Mouse (Mus musculus) T-helper 1 cell (primary cell): ENCODE measurements around the gene Zdhhc25.

Experiments
- in situ Hi-C: fragments of 300-600 bp; cut with MboI, MseI; formaldehyde crosslinking; loops from one replicate; pipeline ENCODE4 v1.15.1; 2025; ENCODE audit warnings: high pct_unique_total_duplicates

The Zdhhc25 gene

GRCm38 (mm10) chr15:88600002-88600401 lies at the start of gene Zdhhc25:
Gene Zdhhc25, plus strand, starts transcription at chr15:88600302.
- in situ Hi-C loops, result no loop called here

- in situ Hi-C loops, result no loop called here
Measured at GRCm38 (mm10) chr15:88552852-88553251, 47.2 kb upstream of the Zdhhc25 start.

GRCm38 (mm10) chr15:88555476-88555875 lies 44.6 kb upstream of the Zdhhc25 start:
- in situ Hi-C loops, result no loop called here

DNA sequence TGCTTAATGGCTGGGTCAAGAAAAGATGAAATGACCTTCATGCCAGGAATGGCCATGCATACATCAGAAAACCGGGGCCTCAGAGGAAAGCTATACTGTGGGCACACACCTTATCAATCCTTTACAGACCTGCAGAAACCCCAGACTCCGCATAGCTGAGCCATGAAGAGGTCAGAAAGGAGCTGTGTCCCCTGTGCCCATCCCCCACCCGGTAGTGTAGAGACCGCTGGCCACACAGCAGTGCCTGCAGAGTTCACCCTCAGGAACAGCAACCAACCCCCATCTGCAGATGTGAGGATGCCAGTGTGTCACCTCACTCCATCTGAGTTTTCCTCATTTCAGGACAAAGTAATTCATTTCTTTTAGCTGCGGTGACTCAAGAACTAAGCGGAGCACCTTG lies 39.5 kb upstream of the Zdhhc25 start:
- in situ Hi-C loops, result no loop called here

DNA sequence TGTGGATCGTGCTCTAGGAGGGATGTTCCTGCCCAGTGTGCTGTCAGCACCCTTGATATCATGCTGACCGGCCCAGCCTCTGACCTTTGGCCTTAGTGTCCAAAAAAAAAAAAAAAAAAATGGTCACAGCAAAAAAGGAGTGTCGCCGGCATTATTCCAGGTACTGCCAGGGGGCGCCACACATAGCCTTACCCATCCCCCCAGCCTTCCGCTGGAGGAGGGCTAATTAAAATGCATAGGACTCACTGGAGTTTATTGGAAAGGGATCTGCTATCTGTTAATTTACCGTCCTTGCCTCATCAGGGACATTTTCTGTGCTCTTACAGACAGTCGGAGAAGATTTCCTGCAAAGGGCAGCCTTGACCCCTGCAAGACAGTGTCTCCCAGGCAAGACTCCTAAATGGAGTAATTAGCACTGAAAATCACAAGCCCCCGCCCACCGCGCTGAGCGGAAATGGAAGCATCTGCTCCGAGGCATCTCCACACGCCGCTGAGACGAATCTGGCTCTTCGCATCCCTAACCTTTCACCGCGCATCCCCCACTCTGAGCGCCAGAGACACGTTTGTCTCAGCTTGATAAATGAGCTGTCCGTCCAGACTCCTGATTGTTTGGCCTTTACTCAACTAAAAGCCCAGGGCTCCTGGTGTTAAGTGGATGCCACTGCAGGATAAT lies 38.9 kb upstream of the Zdhhc25 start:
- in situ Hi-C loops, result no loop called here

DNA sequence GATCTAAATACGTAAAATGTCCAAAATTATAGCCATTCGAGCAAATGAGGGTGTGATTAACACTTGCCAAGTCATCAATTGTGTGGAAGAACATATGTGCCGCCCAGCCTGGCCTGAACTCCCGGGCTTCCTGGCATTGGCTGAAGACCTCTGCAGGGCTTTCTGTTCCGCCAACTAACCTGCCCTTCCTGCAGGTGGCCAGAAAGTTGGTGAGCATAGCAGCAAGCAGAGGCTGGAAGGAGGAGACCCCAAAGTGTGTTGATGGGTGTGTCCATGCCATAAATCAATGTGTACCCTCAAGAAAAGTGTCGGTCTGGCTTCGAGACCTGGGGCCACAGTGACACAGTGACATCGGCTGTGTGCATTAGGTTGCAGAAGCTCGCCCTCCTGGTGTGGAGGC lies 34.8 kb upstream of the Zdhhc25 start:
- in situ Hi-C loops, result no loop called here

- in situ Hi-C loops, result no loop called here
Measured at GRCm38 (mm10) chr15:88565806-88566205, 34.3 kb upstream of the Zdhhc25 start.

GRCm38 (mm10) chr15:88570697-88571096 lies 29.4 kb upstream of the Zdhhc25 start:
- in situ Hi-C loops, result loop anchor here (5.0 kb wide), 1 partner anchor 82 kb away; no protein-coding TSS in a partner anchor

DNA sequence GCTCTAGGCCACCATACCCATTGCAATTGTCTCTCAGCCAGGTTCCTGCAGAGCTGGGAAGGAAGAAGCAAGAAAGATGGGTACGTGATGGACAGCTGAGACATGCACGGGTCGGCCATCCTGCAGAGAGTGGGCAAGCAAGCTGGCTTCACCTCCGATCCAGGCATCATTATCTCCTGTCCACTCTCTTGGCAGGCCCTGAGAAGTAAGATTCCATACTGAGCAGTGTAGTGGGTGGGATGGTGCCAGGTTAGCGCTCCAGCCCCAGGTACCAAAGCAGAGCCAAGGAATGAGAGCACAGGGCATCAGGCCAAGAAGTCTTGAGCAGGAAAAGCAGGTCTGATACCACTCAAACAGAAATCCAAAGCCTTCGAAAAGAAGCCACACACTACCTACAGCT lies 20.6 kb upstream of the Zdhhc25 start:
- in situ Hi-C loops, result no loop called here

- in situ Hi-C loops, result no loop called here
Measured at GRCm38 (mm10) chr15:88602496-88602895, 2.4 kb downstream of the Zdhhc25 start.

- in situ Hi-C loops, result no loop called here
Measured at GRCm38 (mm10) chr15:88603091-88603732, 3.1 kb downstream of the Zdhhc25 start.

DNA sequence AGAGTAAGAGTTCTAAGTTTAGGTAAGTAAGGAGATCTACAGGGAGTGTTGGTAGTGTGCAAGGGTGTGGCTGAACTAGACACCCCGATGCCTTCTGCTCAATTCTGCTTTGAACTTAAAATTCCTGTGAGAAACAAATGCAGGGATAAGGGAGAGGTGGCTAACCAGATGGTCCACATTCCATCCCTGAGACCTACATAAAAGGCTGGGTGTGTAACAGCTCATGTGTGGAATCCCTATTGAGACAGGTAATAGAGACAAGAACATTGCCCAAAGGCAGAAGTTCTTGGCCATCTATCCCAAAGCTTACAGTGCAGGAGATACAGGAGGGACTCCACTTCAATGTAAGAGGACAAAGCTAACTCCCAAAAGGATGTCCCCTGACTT lies 3.6 kb downstream of the Zdhhc25 start:
- in situ Hi-C loops, result no loop called here

- in situ Hi-C loops, result no loop called here
Measured at GRCm38 (mm10) chr15:88604669-88605414, 4.7 kb downstream of the Zdhhc25 start.

DNA sequence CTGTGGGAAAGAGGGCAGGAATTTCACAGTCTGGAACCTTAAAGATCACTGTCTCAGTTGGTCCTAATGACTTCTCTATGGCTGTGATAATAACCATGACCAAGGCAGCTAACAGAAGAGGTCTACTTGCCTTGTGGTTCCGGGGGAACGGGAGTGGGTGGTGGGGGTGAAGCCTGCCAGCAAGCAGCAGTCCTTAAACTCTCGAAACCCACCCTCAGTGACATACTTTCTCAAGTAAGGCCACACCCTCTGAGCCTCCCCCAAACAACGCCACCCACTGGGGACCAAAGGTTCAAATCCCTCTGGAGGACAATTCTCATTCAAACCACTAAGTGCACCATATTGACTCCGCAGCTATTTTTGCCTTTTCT lies 5.3 kb downstream of the Zdhhc25 start:
- in situ Hi-C loops, result no loop called here

DNA sequence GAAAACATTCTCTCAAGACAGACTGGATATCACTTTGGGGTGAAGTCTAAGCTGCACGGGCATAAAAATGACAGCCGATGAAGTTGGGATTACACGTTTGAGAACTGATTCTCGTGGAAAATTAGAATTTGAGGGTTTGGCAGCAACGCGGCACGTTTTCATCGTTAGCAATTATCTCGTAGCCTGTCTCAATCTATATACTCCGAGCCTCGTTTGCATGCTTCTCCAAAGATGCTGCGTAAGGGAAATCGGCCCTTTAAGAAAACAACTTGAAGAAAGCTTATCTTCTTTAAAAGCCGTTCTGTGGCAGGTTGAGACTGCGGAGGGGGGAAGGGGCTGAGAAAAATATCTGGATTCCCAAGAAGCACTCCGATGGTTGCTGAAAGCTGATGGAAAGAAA lies 17.0 kb downstream of the Zdhhc25 start:
- in situ Hi-C loops, result no loop called here

- in situ Hi-C loops, result no loop called here
Measured at GRCm38 (mm10) chr15:88618008-88618773, 18.1 kb downstream of the Zdhhc25 start.

- in situ Hi-C loops, result no loop called here
Measured at GRCm38 (mm10) chr15:88620017-88620416, 19.9 kb downstream of the Zdhhc25 start.

DNA sequence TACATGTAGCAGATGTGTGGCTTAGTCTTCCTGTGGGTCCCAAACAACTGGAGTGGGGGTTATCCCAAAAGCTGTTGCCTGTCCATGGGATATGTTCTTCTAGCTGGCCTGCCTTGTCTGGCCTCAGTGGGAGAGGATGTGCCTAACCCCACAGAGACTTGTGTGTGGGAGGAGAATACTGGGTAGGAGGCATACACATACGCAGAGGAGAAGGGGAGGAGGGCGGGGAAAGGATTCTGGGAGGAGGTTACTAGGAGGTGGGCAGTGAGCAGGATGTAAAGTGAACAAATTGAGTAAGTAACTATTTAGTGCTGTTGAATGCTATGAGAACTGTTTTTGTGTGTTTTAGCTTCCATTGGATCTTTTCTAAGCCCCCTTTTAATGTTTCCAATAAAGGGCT lies 23.8 kb downstream of the Zdhhc25 start:
- in situ Hi-C loops, result no loop called here

DNA sequence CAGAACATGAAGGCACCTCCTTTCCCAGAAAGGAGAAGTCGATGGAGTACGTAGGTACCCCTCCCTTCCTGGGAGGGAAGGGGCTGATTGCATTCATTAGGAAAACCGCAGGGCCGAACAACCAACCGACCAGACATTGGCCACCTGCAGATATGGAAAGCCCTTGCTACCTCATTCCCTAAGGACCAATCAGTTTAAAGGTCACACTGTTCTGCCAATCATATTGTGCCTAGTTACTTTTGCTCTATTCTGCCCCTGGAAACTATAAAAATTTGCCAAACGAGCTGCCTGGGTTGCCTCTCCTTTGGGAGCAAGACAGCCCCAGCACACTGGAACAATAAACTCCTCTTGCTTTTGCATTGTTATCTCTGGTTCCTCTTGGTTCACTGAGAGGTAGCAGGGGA lies 24.8 kb downstream of the Zdhhc25 start:
- in situ Hi-C loops, result no loop called here

- in situ Hi-C loops, result no loop called here
Measured at GRCm38 (mm10) chr15:88625303-88626066, 25.4 kb downstream of the Zdhhc25 start.

DNA sequence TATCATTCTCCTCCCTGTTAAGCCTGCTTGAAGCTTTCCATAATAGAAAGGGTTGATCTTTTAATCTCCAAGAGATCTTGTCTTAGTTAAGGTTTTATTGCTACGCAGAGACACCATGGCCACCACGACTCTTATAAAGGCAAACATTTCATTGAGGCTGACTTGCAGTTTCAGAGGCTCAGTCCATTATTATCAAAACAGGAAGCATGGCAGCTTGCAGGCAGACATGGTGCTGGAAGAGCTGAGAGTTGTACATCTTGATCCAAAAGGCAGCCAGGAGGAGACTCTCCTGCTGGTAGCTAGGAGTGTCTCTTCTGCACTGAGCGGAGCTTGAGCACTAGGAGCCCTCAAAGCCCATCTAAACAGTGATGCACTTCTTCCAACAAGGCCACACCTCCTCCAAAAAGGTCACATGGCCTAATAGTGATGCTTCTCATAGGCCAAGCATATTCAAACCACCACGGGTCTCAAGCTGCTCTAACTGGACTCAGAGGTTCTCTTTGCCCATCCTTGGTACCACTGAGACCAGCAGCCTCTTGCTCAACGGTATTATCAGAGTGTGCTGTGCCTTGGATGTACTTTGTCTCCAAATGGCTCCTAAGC lies 26.9 kb downstream of the Zdhhc25 start:
- in situ Hi-C loops, result no loop called here
